Mouse (Mus musculus) frontal cortex, postnatal 36 days (tissue): ENCODE results near the gene Nefh.
A peak's percentile ranks its signal among the peaks of the same experiment; 100 is the strongest.

Experiments used
- DNase-seq, 2 experiments: peaks; one replicate each; pipeline ENCODE4 v3.0.0; 2022; ENCODE audit warnings: low spot score in 2 of 2

The Nefh gene

DNA sequence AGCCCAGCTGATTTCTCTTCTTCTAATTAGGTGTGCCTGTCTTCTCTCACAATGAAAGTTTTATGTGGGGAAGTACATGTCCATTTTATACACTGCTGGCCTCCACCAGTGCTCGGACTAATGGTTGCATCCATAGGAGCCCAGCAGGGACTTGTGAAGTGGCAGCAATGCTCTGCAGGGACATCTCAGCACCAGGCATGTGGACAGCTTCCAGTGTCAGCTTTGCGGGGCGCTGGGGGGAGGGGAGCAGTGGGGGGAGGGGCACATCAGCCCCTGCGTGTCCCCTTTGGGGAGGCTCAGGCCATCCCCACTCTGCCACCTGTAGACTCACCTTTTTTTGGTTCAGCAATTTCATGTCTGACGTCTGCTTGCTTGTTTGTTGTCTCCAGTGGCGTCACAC, 5.5 kb upstream of the Nefh start:
- no peak for DNase-seq

DNA sequence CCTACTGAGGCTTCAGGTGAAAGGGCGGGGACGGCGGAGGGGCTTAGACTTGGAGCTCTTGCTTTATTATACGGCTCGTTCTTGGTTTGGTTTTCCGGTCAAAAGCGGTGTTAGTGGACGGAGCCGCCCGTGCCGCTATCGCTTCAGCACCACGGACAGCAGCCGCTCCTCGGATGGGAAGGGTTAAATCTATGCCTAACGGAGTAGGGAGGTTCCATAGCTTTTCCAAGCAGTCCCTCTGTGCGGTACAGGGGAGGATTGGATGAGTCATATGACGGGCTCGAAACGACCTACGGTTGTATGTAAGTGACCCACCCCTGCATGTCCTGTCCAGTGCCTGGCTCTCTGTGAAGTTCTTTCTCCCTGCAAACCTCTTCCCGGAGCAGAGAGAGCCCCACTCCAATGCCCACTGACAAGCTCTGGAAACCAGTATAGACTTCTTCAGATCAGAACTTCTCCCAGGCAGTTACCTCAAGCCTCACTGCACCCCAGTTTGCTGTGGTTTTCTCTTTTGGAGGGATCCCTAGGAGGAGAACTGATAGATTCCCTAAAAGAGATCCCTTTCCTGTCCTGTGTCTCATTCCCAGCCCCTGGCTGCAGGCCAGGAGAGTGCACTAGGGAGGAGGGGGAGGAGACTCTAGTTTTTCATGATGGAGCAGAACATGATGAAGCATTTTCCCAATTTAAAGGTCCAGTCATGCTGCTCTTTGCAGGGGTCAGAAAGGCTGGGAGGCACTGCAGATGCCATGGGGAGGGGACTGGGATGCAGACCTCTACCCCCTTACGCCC, 1.6 kb upstream of the Nefh start:
- peak in 1 of 2 experiments; percentile 53 for DNase-seq

DNA sequence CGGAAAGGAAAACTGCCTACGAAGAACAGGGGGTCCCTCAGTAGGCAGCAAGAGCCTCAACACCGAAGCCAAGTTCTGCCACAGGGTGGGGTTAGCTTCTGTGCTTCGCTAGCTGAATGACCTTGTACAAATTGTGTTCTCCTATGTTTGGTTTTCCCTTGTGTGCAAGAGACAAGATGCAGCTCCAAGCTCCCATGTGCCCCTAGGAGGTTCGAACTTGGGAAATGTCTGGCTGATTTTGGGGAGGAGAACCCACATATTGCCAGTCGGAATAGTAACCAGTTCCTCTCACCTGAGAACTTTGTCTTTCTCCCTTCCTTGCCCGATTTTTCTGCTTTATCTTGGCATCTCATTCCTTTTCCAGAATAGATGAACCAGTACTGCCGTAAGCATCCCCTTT, 928 bp upstream of the Nefh start:
- no peak for DNase-seq

DNA sequence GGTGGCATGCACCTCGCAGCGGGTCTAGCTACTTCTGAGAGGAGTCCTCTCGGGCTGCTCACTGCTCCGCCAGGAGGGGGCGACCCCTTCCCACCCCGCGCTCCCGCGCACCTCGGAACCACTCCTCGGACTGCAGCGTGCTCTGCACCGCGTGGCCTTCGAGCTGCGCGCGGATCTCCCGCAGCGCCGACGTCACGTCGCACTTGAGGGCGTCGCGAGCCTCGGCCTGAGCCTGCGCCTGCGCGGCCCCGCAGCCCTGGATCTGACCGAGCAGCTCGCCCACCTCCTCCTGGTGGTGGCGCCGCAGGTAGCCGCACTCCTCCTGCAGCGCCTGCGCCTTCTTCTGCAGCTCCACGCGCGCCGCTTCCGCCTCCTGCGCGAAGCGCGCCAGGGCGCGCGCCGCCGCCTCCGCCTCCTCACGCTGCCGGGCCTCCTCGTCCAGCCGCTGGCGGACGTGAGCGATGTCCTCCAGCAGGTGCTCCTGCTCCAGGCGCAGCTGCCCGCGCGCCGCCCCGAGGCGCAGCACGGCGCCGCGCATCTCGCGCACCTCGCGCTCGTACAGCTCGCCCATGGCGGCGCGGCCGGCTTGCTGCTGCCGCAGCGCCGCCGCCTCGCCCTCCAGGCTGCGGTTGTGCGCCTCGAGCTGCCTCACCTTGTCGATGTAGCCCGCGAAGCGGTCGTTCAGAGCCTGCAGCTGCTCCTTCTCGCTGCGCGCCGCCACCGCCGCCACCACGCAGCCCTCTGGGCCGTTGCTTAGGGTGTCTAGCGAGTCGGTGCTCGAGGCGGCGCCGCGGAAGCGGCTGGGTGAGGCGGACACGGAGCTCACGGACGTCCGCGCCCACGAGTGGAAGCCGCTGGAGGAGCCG, 684 bp downstream of the Nefh start:
- peak; percentile 86 to 92 for DNase-seq

DNA sequence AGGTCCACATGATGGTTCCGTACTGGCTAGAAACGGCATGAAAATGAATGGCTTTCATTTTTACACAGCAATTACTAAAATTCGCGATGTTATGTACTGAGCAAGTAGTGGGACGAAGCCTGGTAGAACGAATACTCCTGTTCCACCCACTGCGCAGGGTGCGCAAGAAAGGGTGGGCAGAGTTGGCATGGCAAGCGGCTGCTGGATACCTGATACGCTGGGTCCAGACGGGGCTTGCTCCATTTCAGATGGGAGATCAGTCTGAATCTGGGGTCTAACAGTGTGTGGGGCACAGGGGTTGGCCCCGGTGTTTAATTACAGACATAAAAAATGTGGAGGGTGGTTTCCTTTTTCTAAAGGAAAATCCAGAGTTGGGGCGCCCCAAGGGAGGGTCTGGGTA, 1.3 kb downstream of the Nefh start:
- peak in 1 of 2 experiments; percentile 29 for DNase-seq

DNA sequence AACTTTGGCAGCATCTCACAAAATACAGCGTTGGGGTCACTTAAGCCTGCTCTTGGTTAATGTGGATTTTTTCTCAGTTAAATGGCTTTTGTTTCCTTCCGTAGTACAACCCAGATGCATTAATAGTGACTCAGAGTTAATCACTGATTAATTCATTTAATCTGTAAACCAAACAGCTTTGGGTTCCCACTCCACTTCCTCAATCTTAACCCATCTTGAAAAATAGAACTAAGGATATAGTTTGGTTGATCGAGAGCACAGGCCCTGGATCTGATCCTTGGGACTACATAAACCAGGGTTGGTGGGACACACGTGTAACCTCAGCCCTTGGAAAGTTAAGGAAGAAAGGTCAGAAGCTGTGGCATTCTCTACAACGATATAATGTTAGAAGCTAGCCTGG, 11.6 kb downstream of the Nefh start:
- no peak for DNase-seq

DNA sequence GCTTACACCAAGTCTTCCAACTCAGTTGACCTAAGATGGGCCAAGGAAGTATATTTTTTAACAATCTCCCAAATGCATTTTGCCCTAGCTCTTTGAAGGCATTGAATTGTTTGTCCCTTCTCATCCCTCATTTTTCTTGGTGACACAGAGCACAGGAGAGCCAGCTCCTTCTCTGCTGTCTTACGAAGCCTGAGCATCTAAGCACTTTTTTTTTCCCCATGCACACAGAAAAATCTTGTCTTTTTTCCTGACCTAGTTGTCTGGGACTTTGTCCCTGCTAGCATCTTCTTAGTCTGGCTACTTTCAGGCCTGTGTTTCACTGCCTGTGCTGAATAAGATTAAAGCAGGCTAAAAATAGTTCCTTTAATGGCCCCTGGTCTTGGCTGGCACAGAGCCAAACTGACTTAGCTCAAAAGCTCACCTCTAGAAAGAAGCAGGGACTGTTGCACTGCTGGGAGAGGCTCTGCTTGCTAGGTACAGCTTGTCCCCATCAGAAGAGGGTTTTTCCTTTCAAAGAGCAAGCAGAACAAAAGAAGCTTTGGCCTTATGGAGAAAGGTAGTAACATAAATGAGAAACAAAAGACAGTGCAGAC, 16.8 kb downstream of the Nefh start:
- DNase-seq, result no peak

DNA sequence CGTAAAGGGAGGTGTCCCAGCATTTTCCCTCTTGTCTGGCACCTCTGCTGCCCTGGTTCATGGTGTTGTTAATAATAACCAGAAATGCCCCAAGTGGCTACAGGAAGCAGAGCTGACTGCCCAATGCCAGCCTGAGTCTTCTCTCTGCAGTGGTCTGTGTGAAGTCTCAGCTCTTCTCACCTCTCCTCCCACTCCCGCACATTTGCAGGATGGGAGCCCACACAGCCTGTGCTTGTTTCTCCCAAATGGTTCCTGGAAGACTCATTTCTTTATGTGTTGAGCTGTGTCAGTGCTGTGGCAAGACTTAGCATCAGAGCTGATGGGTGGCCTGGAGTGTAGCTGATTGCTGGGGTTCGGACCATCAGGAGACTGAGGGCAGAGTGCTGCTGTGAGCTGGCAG, 20.6 kb downstream of the Nefh start:
- DNase-seq, result peak; percentile 51 to 67

DNA sequence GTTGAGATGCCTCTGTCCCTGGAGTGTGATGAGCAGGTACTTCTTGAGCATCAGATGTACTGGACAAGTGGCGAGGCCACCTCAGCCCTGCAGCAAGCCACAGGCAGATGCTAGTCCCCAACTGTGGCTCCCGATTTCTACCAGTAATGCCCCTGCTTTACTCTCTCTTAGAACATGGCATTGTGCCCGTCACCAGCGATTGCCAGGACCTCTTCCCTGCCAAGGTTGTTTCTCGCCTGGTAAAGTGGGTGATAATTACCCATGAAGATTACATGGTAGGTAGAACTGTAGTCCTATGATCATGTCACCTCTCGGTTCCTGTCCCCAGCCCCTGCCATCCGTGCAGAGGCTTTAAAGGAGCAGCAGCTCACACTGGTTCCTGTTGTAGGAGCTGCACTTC, 26.1 kb downstream of the Nefh start:
- no peak for DNase-seq

DNA sequence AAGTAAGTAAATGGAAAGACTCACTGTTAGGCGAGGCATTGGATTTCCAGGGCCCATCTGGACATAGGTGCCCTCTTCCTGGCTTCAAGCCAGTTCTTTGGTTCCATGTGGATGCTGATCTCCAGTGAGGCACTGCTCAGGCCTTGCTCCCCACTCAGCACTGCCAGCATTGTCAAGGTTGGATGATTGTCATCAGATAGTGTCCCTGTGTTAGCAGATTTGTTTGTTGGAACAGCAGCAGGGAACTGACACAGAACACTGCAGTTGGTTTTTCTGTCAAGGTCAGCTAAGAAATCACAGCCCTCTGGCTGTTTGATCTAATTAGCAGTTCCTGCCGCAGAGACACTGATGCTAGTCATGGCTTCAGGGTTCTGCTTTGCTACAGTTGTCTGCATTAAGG, 26.6 kb downstream of the Nefh start:
- no peak for DNase-seq

DNA sequence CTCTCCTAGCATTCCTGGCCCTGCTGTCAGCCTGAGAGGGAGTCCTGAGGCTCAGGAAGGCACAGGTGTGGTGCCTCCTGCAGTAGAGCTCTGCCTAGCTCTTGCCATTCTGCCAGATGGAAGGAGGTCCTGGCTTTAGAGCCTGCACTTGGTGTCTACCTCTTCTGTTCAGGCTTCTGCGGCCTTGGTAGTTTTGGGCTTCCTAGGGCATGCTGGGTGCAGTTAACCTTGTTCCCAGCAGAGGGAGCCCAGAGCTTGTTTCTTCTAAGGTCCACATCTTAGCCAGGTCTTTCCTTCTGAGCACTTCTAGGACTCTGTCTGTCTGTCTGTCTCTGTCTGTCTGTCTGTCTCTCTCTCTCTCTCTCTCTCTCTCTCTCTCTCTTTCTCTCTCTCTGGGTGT, 31.8 kb downstream of the Nefh start:
- peak; percentile 60 to 71 for DNase-seq

DNA sequence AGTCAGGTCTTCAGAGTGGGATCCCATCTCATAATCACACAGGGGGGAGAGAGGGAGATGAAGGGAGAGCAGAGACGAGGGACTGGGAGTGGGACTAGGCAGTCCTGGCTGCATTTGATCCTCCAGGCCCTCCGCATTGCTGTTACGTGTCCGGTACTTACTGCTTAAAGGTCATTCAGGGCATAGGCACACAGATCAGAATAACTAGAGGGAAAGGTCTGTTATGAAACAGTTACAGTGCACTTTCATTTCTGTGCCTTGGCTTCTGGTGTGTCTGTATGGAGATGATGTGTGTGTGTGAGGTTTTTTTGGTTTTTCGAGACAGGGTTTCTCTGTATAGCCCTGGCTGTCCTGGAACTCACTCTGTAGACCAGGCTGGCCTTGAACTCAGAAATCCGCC, 41.6 kb downstream of the Nefh start:
- DNase-seq, result no peak

DNA sequence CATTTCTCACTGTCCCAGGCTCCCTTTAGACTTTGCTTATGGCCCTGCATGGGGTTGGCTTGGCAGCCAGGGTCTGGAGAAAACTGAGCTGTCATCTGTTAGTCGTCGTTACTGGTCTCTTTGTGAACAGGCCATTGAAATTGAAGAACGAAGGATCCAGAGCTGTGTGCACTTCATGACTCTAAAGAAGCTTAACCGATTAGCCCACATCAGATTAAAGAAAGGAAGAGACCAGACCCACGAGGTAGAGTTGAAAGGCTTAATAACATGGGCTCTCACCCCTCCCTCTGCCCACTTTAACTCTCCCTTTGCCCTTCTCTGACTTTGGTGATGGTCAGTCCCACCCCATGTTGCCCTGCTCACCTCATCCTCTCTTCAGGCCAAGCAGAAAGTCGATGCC, 45.9 kb downstream of the Nefh start:
- no peak for DNase-seq

DNA sequence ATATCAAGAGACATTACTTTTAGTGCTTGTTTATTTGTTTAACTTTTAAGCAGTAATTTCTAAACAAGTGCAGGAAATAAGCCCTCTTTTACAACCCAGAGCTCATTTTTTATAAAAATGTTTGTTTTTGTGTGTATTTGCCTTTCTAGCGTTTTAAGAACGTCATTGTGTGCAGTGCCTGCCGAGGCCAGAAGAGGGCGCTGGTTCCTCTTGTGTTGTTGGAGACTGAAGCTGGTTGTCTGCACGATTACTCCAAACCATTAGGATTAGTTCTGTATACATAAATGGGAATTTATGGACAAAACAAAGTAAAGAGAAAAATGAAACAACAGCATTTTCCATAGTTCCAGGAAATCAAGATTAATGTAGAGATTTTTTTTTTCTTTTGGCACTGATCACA, 47.4 kb downstream of the Nefh start:
- DNase-seq, result no peak

DNA sequence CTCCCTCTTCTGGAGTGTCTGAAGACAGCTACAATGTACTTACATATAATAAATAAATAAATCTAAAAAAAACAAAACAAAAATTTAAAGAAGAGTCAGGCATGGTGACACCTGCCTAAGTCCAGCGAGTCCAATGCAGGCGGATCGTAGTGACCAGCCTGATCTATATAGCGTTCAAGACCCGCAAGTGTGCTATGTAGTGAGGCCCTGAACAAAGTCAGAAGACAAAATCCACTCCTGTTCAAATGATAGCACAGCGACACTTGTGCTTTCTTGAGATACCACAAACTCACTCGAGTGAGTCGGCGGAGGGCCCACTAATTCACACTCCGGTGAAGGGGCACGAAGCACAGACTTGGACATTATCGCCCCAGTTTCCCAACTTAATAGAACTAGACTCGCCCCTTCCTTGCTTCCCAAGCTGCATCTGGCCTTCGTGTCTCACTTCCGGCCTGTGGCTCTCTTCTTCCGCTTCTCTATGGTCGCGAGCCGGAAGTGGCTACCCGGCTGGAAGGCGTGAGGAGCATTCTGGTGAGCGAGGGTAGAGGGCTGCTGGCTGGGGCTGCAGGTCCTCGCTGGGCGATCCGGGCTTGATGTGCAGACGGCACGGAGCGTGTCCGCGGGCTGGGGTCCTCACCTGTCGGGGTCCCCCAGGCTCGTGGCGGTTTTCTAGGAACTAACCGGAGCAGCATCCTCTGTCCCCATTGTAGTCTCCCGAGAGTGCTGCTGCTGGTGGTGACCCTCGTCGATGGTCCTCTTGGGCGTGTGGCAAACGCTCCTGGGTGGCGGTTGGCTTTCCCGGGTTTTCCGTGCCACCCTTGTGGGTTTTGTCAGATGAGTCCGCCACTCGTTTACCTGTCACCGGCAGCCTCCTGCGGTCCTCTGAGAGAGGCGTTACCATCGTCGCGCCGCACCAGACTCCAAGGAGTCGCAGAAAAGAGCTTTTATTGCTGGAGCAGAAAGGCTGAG, 52.7 kb downstream of the Nefh start, which contains the start of gene Thoc5:
Gene Thoc5, plus strand, starts transcription at position 473 of the 969 bp plus-strand sequence.
- DNase-seq, result peak; percentile 85
